Mouse (Mus musculus) activated CD4-positive, CD25-positive, alpha-beta regulatory T cell, adult 4 months (primary cell): ENCODE results near the gene Gse1. TPM values are rescaled to one million over a fixed set of nuclear protein-coding genes. Genes with fewer than 3 reads are reported as not detected.

Experiments
- ATAC-seq: one replicate; pipeline ENCODE4 v1.8.0; 2017
- polyA plus RNA-seq, 2 experiments: library from polyadenylated mRNA; unstranded; fragments of 100-300 nt; shearing (Covaris generic); gene quantifications; one replicate each; pipeline ENCODE4 v1.2.1; 2017

Gene Gse1
- polyA plus RNA-seq, 2 experiments from 2014 or later = 2.9 to 4.1 TPM

- no peak for ATAC-seq
Measured at GRCm38 (mm10) chr8:120243916-120244451, 15.7 kb downstream of the Gse1 start.

- ATAC-seq = no peak
Measured at GRCm38 (mm10) chr8:120244553-120244952, 16.3 kb downstream of the Gse1 start.

GRCm38 (mm10) chr8:120247618-120248017 is 19.4 kb downstream of the Gse1 start:
- no peak for ATAC-seq

DNA sequence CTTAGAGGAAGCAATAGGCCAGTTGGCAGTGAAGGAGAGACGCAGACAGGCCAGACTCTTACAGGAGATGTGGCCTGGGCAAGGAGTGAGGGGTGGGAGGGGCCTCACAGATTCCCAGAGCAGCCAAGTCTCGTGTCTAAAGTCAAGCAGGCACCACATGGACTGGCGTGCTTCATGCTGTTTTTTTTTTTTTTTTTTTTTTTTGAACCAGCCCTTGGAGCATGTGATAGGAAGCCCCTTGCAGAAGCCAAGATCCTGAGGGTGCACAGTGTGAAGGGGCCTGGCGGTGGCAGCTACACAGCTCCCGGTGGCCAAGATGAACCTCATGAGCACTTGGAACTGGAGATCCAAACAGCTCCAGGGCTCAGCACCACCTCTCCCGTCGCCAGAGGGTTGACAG is 19.8 kb downstream of the Gse1 start:
- ATAC-seq = no peak

- no peak for ATAC-seq
Measured at GRCm38 (mm10) chr8:120248451-120248850, 20.2 kb downstream of the Gse1 start.

GRCm38 (mm10) chr8:120249800-120250336 is 21.6 kb downstream of the Gse1 start:
- ATAC-seq = no peak

GRCm38 (mm10) chr8:120250750-120251410 is 22.6 kb downstream of the Gse1 start:
- ATAC-seq = no peak

- no peak for ATAC-seq
Measured at GRCm38 (mm10) chr8:120251411-120252035, 23.3 kb downstream of the Gse1 start.

- no peak for ATAC-seq
Measured at GRCm38 (mm10) chr8:120253626-120254025, 25.4 kb downstream of the Gse1 start.

- ATAC-seq = no peak
Measured at GRCm38 (mm10) chr8:120255406-120255987, 27.2 kb downstream of the Gse1 start.

GRCm38 (mm10) chr8:120256958-120257357 is 28.7 kb downstream of the Gse1 start:
- no peak for ATAC-seq

DNA sequence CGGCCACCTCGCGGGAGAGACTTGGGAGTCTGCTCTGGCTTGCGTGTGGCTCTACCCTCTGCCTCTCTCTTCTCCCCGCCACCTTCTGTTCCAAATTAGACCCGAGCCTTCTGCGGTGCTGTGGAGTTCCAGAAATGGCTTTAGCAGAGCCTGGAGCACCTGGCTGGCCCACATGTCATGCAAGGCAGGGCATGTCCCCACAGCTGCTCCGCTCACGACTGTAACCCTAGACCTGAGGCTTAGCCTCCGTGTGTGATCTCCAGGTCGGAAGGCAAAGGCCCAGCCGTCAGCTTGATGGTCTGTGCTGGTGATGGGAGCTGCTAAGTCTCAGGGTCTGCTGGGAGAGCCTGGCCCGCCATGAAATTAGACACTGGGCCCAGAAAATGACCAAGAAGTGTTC is 30.9 kb downstream of the Gse1 start:
- ATAC-seq = no peak

- no peak for ATAC-seq
Measured at GRCm38 (mm10) chr8:120260677-120261076, 32.4 kb downstream of the Gse1 start.

- no peak for ATAC-seq
Measured at GRCm38 (mm10) chr8:120261338-120262120, 33.3 kb downstream of the Gse1 start.

DNA sequence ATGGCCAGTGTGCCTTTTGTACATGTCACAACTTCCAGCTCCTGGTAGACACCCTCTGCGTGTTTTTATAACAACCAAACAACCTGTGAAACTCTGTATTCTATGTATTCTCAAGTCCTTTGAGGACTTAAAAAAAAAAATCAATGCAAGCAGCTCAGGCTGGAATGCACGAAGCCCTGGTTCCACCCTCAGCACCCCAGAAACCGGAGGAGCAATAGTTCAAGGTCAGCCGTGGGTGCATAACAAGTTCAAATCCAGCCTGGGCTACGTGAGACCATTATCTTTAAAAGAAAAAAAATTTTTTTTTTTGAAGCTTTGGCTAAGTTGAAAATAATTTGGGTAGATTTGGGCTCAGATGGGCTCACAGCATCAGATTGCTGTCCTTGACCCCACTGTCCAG is 35.6 kb downstream of the Gse1 start:
- ATAC-seq = no peak

DNA sequence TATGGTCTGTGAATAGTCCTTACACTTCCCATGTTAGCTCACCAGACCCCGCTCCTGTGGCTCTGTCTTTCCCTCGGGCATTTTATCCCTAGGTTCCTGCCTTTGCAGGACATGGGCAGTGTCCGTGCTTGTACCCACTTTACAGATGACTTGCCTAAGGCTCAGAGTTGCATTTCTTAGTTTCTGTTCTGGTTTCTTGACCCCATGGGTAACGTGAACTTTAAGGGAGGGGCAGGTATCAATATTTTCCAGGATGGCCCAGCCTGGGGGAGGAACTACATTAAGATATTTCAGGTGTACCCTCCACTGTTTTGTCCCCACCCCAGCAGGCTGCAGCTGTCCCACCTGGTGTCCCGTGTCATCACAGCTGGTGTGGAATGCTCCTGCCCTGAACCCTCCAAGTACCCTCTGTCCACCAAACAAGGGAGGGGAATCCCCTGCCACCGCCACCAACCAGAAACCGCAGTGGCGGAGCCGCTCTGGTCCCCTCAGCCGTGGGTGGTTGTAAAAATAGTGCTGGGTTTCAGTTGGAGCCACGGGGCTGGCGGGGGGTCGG is 36.2 kb downstream of the Gse1 start:
- ATAC-seq = no peak

GRCm38 (mm10) chr8:120264944-120265453 is 36.7 kb downstream of the Gse1 start:
- ATAC-seq = no peak

- no peak for ATAC-seq
Measured at GRCm38 (mm10) chr8:120265471-120265870, 37.2 kb downstream of the Gse1 start.

DNA sequence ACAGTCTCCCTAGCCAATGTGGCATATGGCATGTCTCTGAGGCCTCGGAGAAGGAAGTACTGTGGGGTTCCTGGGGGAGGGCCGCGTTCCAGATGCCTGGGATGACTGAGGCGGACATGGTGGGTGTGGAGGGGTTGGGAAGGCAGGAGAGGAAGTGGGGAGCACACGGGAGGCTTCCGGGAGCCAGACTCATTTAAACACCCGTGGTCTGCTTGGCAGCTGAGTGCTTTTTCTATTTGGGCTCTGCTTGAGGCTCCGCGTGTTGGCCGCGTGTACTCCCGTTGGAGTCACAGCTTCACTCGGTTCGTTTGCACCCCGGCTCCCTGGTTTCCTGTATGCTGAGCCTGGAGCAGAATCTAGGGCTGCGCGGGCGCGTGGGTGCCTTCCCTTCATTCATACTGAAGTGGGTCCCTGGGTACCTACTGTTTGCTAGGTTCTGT is 40.3 kb downstream of the Gse1 start:
- no peak for ATAC-seq

DNA sequence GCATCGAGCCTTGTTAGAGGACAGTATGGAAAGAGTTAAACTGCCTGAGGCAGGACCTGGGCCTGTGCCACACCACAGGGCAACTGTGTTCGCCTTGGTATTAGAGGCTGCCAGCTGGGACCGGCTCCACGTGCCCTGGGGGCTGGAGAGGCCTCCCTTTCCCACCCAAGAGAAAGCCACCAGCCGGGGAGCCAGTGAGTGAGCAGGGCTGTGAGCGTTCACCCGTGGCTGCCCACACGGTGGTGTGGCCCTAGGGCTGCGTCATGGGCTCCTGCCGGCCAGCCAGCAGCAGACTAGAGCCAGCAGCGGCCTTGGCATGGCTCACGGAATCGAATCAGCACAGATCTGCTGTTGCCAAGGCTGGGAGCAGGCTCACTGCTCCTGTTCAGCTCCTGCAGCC is 42.2 kb downstream of the Gse1 start:
- ATAC-seq = no peak

DNA sequence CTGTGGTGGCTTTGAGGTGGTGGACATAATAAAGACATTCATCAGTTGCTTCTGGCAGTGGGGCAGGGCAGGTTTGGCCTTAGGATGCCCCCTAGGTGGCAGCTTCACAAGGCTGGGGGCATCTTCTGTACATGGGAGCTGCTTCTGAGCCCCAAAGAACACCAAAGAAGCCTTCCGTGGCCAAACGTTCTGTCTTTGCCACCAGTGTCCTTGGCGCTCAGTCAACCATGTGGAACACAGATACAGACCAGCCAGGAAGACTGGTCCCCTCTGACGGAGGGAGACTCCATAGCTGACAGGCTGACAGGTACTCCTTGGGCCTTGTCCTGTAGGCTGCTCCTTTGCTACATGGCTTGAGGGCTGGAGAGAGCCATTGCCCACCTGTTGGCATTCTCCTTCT is 45.2 kb downstream of the Gse1 start:
- no peak for ATAC-seq
